Mouse (Mus musculus): ENCODE results near the gene Lrp1. TPM values are rescaled to one million over a fixed set of nuclear protein-coding genes. Genes with fewer than 3 reads are reported as not detected.
A peak's percentile ranks its signal among the peaks of the same experiment; 100 is the strongest.

Gene Lrp1
- 23.2 and 31.1 TPM in 2 replicates for polyA plus RNA-seq (2015; fragmentation: Nextera tagmentation; extraction: Ambion mirVana)

DNA sequence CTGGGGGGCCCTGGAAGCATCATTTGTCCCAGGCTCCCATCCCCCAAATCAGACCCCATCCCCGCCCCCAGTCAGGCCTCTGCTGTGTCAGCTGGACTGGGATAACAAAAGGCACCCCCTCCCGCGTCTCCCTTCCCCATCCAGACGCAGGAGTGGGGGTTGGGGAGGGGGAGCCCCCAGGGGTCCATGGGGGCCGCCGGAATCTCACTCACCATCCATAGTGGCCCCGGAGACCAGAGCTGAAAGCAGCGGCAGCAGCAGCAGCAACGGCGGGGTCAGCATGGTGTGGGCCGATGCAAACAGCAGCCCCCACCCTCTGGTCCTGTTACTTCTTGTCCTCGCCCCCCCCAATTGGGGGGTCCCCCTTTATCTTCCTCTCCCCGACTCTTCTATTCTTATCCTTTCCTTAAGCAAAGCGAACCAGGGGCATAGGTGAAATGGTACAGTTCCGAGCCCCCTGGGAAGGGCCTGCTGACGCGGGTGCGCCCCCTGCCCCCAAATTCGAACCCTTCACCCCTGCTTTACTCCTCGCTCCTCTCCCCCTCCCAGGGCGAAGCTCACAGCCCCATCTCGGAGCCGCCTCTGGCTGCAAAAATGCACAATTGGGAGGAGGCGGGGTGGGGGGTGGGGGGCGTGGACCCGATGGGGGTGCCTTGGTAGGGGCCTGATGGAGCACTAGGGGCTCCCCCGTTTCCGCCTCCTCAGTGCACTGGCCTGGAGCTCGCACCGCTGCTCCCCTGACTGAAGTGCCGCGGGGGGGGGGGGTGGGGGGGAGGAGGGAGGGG is at the start of gene Lrp1:
Gene Lrp1 (minus strand): TSS at position 743 of the 785 bp plus-strand sequence.
- peak; percentile 33 for ATAC-seq (ENCODE audit: insufficient read depth)
- H3K4me1 ChIP-seq (replicated peaks): peaks cover 33% of the 10 kb centered on the region

DNA sequence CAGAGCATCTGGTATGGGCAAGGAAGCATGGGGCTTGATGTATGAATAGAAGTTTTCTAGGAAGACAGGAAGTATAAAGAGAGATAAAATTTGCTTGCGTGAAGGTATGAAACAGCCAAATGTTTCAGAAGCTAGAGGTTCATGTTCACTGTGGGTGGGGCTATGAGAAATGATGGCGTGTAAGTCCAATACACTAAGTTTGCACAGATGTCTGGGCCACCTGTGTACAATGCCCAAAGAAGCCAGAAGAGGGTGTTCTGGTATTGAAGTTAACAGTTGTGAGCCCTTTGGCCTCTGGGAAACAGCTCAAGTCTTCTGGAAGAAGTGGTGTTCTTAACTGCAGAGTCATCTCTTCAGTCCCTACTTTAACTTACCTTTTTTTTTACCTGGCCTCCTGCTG is 49.2 kb upstream of the Lrp1 start:
- WGBS (ENCODE audit: insufficient replicate concordance): 34% methylated on average over 2 of the region's 2 CpGs
- Histone ChIP-seq H3K27ac (replicated peaks) (no peak overlapping the region), H3K4me2 (no peak overlapping the region), H3K9ac (no peak overlapping the region), H3K9me3 (replicated peaks) (no peaks in the 10 kb centered on the region), H3K4me3 (replicated peaks) (no peak overlapping the region), H3K27me3 (peaks cover 46% of the 10 kb centered on the region), H3K4me1 (replicated peaks) (peaks cover 42% of the 10 kb centered on the region), H3K36me3 (replicated peaks) (no peaks in the 10 kb centered on the region)
- no peak for ATAC-seq (ENCODE audit: insufficient read depth)

More for the DNA sequence above, at the start of gene Lrp1:
- H3K9ac ChIP-seq: peak within 1 kb of the TSS; percentile 42
- peak within 1 kb of the TSS; percentile 89 for H3K27ac ChIP-seq (replicated peaks)
- H3K4me2 ChIP-seq: peak within 1 kb of the TSS; percentile 72
- 6% methylated on average over 26 of the region's 32 CpGs for WGBS (ENCODE audit: insufficient replicate concordance)
- peak within 1 kb of the TSS; percentile 57 for H3K4me3 ChIP-seq (replicated peaks)
- peaks cover 71% of the 10 kb centered on the region for H3K27me3 ChIP-seq
- no peaks in the 10 kb centered on the region for H3K9me3 ChIP-seq (replicated peaks)
- no peaks in the 10 kb centered on the region for H3K36me3 ChIP-seq (replicated peaks)

DNA sequence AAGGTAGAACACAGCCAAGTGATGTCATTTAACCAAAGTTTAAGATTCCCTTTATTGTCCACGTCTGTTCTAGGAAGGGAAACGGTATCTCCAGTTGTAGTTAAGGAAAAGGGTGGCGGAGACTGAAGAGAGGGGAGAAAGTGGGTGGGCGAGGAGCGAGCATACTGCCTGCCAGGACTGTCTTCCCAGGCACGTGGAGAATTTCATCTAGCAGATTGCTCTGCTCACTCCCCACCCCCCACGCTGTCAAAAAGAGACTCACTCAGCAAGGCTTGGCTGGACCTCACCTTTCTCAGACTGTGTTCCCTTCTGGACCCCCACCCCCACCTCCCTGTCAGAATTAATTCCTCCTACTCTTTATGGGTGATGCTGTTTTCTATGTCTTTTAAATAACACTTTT is 48.2 kb upstream of the Lrp1 start:
- WGBS (ENCODE audit: insufficient replicate concordance): 37% methylated on average over 7 of the region's 7 CpGs
- Histone ChIP-seq H3K9ac (no peak overlapping the region), H3K9me3 (replicated peaks) (no peaks in the 10 kb centered on the region), H3K36me3 (replicated peaks) (no peaks in the 10 kb centered on the region), H3K27ac (replicated peaks) (no peak overlapping the region), H3K4me1 (replicated peaks) (peaks cover 44% of the 10 kb centered on the region), H3K27me3 (peaks cover 56% of the 10 kb centered on the region), H3K4me2 (peak overlapping the region; percentile 71), H3K4me3 (replicated peaks) (no peak overlapping the region)
- ATAC-seq (ENCODE audit: insufficient read depth): no peak

DNA sequence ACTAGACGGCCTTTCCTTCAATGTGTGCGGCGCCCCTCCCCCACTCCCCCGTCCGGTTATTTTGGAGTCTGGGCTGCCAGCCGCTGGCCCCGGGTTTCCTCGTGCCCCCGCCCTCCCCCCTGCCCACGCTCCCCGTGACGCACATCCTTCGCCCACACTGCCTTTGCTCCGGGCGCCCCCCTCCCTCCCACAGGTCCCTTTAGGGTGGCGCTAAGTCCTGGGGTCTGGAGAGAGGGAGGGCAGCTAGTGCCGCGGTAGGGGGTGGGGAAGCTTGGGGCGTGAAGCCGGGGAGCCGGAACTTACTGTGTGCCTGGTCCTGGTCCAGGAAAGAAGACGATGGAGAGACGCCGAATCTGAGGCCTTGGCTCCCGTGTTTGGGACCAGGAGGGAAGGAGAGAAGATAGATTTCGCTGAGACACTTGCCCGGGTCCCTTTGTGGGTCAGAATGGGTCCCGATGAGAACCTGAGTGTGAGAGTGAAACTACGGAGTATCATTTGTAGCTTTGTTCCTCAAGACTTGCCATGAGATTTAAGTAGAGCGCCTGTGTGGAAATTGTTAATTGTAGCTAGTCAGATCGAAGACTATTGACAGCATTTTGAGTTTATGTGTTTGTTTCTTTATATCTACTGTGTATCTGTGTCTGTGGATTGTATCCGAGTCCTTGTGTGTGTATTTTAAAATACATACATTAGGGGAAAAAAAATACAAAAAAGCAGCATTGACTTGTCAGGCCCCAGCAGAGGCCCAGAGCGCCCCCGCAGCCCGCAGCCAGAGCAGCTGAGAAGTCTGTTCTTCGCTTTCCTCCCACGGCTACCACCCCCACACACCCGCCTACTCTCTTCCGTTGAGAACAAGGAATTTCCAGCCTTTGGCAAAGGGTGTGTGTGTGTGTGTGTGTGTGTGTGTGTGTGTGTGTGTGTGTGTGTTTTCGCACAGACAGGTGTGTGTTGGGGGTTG is 47.4 kb upstream of the Lrp1 start, which contains the start of gene Nab2:
Gene Nab2 (minus strand): TSS at position 476 of the 958 bp plus-strand sequence.
- peak within 1 kb of the TSS; percentile 71 for H3K4me2 ChIP-seq
- ATAC-seq (ENCODE audit: insufficient read depth): peak; percentile 20; the same call in 1 of the 2 replicates
- H3K9ac ChIP-seq: no peak within 1 kb of the TSS
- peak within 1 kb of the TSS; percentile 58 for H3K4me3 ChIP-seq (replicated peaks)
- H3K36me3 ChIP-seq (replicated peaks): no peaks in the 10 kb centered on the region
- H3K27ac ChIP-seq (replicated peaks): peak within 1 kb of the TSS; percentile 80
- WGBS (ENCODE audit: insufficient replicate concordance): 4% methylated on average over 40 of the region's 40 CpGs
- no peaks in the 10 kb centered on the region for H3K9me3 ChIP-seq (replicated peaks)
- H3K27me3 ChIP-seq: peaks cover 64% of the 10 kb centered on the region
- H3K4me1 ChIP-seq (replicated peaks): peaks cover 49% of the 10 kb centered on the region

DNA sequence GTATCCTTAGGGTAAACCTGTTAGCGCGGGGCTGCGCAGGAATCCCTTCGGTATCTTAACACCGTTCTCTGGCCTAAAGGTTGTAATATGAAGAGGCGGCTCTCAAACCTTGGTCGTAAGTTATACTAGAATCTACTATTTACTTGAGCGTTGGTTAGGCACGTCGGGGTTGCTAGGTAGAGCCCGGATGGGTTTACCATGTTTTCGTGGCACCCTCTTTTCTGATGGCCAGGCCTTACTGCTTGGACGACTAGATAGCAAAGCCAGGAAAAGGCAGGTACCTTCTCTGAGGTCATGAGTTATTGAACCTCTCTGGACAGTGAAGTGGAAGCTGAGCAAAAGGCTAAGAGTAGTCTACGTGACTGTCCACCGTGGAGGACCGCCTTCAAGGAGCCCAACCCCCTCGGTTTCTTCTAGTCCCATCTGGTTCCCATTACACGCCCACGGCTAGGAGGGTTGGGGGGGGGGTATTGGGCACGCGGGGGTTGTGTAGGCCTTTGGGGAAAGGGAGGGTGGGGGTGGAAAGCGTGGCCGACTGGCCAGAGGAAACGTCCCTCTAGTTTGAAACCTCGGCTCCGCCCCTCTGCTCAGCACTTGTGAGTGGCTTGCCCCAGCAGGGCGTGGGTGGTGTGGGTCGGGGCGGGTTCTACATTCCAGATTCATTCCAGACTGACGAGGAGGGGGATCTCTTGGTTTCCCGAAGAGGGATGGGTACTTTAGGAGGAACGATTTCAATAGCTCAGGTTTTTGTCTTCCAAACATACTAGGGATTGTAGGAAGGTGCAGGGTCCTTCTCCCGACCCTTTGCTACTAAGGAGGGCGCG is 46.5 kb upstream of the Lrp1 start:
- H3K27ac ChIP-seq (replicated peaks): peak overlapping the region; percentile 80
- no peaks in the 10 kb centered on the region for H3K36me3 ChIP-seq (replicated peaks)
- WGBS (ENCODE audit: insufficient replicate concordance): 3% methylated on average over 35 of the region's 35 CpGs
- H3K9ac ChIP-seq: no peak overlapping the region
- peak overlapping the region; percentile 58 for H3K4me3 ChIP-seq (replicated peaks)
- H3K27me3 ChIP-seq: peaks cover 73% of the 10 kb centered on the region
- ATAC-seq (ENCODE audit: insufficient read depth): peak; percentile 41
- H3K4me1 ChIP-seq (replicated peaks): peaks cover 57% of the 10 kb centered on the region
- H3K4me2 ChIP-seq: peak overlapping the region; percentile 71
- no peaks in the 10 kb centered on the region for H3K9me3 ChIP-seq (replicated peaks)

DNA sequence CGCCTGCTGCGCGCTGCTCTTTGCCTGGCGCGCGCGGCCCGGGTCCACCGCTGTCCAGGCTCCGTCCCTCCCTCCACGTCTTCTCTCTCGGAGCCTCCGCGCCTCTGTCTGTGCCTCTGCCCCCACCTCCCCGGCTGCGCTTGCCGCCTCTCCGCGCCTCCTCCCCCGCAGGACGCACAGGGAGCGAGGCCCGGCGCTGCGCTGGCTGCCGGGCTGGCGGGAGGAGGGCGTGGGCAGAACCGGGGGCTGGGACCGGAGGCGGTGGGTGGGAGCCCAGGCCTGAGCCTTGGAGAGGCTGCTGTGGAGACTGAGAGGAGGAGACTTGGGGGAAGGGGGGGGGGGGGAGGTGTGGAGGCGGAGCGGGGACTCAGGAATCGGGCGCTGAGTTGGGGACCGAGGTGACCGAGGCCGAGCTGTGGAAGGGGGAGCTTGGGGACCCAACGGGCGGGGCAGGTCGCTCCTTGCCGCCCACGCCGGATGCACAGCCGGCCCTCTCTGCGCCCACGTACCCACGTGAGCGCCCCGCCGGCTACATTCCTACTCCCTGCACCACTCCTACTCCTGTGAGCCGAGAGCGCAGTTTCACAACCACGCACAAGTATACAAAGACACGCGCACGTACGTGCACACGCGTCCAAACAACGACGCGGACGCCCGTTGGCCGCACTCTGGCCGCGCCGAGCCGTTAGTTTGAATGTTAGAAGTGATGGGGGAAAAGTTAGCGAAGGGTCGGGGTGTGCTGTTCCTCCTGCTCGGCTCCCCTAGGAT is 45.7 kb upstream of the Lrp1 start, which contains the start of gene Nemp1:
Gene Nemp1 (plus strand): TSS at position 401 of the 768 bp plus-strand sequence.
- Histone ChIP-seq H3K4me1 (replicated peaks) (peaks cover 65% of the 10 kb centered on the region), H3K9me3 (replicated peaks) (no peaks in the 10 kb centered on the region), H3K36me3 (replicated peaks) (no peaks in the 10 kb centered on the region), H3K27me3 (peaks cover 81% of the 10 kb centered on the region), H3K4me3 (replicated peaks) (peak within 1 kb of the TSS; percentile 58), H3K9ac (peak within 1 kb of the TSS; percentile 27; the same call in 1 of the 2 replicates), H3K4me2 (peak within 1 kb of the TSS; percentile 71), H3K27ac (replicated peaks) (peak within 1 kb of the TSS; percentile 80)
- under 1% methylated on average over 65 of the region's 73 CpGs for WGBS (ENCODE audit: insufficient replicate concordance)
- peak; percentile 60 for ATAC-seq (ENCODE audit: insufficient read depth)

DNA sequence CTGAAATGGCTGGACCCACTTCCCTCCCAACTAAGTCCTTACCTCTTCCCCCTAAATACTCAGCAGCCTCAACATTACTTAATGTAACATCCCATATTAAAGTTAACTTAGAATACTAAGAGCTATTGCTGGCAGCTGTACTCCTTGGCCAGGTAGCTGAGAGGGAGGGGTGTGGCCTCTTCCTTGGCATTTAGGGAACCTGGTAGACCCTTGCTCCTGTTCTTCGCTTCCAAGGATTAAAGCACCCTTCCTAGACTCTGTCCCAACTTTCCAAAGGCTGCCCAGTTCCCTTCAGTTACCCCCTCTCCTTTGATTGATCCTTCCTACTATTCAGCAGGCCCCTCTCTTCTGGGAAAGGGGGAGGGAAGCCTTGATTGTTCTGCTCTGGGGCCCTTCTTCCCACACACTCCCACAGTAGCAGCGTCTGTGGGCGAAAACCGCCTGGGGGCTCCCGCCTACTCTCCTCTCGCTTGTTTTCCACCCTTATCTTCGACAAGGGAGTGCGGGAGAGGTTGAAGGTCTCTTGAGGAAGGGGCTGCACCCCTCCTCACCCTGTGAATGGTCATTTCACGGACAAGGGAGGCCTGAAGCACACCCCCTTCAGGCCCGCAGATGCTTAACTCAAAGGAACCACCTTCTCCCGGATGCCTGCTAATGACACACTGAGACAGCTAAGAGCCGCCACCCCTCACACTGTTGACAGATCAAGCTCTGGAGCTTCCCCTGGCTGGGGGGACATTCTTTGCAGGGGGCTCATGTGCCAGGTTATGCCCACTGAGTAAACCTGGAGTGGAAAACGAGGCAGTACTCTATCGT is 44.6 kb upstream of the Lrp1 start:
- no peak for ATAC-seq (ENCODE audit: insufficient read depth)
- Histone ChIP-seq H3K4me3 (replicated peaks) (peak overlapping the region; percentile 58), H3K27me3 (peaks cover 87% of the 10 kb centered on the region), H3K4me1 (replicated peaks) (peaks cover 74% of the 10 kb centered on the region), H3K36me3 (replicated peaks) (peaks cover 3% of the 10 kb centered on the region; the same call in 1 of the 2 replicates), H3K9ac (peak overlapping the region; percentile 27; the same call in 1 of the 2 replicates), H3K9me3 (replicated peaks) (no peaks in the 10 kb centered on the region), H3K4me2 (peak overlapping the region; percentile 71), H3K27ac (replicated peaks) (peak overlapping the region; percentile 80)
- WGBS (ENCODE audit: insufficient replicate concordance): 6% methylated on average over 14 of the region's 14 CpGs

DNA sequence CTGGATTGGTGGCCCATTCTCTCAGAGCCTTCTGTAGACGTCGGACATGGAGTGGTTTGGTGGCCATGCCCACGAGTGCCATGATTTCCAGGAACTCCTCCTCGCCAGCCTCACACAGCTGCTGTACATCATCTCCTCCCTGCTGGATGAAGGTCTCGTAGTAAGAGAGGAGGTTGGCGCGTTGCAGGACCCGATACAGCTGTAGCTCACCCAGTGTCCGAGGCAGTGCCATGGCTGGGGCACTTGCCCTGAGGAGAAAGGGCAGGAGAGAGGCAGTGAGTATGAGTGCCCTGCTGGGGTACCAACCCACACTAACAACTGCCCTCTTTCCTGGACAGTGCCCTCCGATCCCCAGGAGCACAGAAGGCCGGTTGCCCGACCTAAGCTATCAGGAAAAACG is 43.9 kb upstream of the Lrp1 start:
- Histone ChIP-seq H3K27me3 (peaks cover 87% of the 10 kb centered on the region), H3K9ac (no peak overlapping the region), H3K4me1 (replicated peaks) (peaks cover 74% of the 10 kb centered on the region), H3K4me3 (replicated peaks) (peak overlapping the region; percentile 58), H3K36me3 (replicated peaks) (peaks cover 8% of the 10 kb centered on the region; the same call in 1 of the 2 replicates), H3K9me3 (replicated peaks) (no peaks in the 10 kb centered on the region), H3K4me2 (peak overlapping the region; percentile 71), H3K27ac (replicated peaks) (no peak overlapping the region)
- WGBS (ENCODE audit: insufficient replicate concordance): 39% methylated on average over 13 of the region's 13 CpGs
- ATAC-seq (ENCODE audit: insufficient read depth): no peak

DNA sequence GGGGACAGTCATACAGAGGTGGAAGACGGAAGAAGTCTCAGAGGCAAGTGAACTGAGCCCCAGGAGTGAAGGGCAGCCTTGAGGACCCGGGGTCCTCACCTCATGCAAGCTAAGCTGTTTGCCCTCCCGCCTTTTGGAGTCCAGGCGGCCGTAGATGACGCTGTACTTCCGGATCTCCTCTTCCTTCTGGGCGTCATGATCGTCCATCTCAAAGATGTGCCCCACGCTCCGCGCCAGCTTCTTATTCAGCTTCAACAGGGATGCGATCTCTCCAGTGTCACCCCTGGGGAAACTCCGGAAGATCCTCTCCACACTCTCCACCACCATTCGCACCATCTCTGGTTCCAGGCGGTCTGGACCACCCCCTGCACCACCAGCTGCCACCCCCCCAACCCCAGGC is 43.2 kb upstream of the Lrp1 start:
- Histone ChIP-seq H3K9ac (no peak overlapping the region), H3K4me3 (replicated peaks) (no peak overlapping the region), H3K27me3 (peaks cover 81% of the 10 kb centered on the region)

More for the DNA sequence above, 43.2 kb upstream of the Lrp1 start:
- 33% methylated on average over 16 of the region's 16 CpGs for WGBS (ENCODE audit: insufficient replicate concordance)
- Histone ChIP-seq H3K4me2 (peak overlapping the region; percentile 71; the same call in 1 of the 2 replicates), H3K36me3 (replicated peaks) (peaks cover 14% of the 10 kb centered on the region; the same call in 1 of the 2 replicates), H3K4me1 (replicated peaks) (peaks cover 73% of the 10 kb centered on the region), H3K27ac (replicated peaks) (no peak overlapping the region), H3K9me3 (replicated peaks) (no peaks in the 10 kb centered on the region)
- ATAC-seq (ENCODE audit: insufficient read depth): no peak

Data from liver, embryonic 15.5 days (tissue).